Mouse (Mus musculus): ENCODE measurements at regions not wholly inside any gene's neighbourhood (a gene's known extent, or its start where the extent isn't known, plus 50 kb on each side); places are given as distances from the start of the nearest gene placed in this dataset.
A peak's percentile ranks its signal among the peaks of the same experiment; 100 is the strongest.

DNA sequence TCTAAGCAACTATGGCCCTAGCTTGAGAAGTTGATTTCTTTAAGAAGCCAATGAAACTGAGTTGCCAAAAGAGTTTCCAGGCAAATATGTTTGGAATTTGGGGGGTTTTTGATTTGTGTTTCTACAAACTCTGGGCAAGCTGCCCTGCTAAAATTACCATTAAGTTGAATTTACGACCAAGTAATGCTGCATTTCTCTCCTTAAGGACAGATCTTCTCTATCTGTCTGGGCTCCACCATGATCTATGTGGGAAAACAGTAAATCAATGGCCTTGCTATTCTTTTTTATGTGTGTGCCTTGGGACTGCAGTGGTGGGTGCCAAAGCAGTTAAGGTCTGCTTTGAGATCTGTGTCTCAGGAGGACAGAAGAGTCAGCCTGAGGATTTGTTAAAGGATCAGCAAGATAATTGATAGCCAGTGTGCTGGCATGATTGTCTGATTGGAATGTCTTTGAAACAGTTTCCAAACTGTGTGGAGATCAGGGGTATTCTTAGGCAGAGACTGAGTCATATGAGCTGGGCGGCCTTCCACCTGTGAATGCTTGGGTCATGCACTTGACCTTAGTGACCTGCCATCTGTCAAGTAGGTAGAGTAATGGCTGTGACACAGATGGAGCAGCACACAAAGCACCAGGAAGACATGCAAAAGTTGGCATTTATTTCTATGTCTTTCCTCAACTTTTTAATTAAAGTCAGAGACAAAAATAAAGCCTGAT is 91.1 kb upstream of the Pmch start:
- DNase-seq, result peak; percentile 75

DNA sequence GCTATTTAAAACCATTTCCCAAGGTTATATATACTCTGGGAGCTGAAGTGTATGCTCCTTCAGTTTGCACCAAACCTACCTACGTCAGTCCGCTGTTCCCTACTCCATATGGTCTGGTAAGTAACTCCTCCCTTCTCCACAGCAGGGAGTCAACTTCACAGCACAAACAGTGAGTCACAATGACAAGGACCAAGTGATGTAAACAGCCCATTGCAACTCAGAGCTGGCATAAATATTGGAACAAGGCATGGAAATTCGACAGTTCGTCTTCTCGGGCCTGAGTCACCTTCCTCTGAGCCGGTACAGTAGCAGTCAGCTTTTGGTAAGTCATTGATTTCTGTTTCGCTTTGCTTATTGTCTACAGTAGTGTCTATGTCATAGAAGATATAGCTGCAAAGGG is 82.2 kb upstream of the Pmch start:
- DNase-seq, result peak; percentile 39

DNA sequence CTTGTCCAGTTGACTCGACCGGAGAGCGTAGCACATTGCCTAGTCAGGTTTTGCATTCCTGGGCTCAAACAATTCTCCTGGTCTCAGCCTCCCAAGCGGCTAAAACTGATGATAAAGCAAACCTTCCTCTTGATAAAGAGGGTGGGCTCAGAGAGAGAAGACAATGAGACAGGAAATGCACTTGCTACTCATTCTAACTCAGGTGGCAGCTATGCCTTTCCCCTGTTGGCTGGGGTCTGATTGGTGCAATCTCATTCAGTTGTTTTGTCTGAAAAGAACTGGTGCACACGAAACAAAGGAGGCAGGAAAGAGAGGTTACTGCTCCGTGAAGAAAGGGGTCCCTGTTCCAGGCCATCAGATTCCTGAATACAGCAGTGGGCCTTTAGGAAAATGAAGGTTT is 80.0 kb upstream of the Pmch start:
- DNase-seq, result no peak

DNA sequence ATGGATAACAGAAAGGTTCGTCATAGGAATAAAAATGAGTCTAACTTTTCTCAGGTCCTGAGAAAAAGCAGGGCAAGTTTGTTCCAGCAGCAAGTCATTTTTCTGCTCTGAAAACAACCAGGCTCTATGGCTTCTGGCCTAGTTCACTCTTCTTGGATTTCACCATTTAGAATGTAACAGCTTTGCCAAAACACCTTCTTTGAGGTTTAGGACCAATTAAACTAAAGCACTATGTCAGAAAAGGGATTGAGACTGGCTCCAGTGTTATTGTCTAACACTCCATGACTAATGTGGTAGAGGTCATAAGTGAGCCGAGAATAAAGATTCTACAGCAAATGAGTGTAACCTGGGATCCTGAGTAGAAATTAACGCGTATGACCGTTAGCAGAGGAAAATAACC is 58.9 kb upstream of the Pmch start:
- no peak for DNase-seq

Data from adrenal gland, adult 8-10 months (tissue).